In the genomic region with DNA sequence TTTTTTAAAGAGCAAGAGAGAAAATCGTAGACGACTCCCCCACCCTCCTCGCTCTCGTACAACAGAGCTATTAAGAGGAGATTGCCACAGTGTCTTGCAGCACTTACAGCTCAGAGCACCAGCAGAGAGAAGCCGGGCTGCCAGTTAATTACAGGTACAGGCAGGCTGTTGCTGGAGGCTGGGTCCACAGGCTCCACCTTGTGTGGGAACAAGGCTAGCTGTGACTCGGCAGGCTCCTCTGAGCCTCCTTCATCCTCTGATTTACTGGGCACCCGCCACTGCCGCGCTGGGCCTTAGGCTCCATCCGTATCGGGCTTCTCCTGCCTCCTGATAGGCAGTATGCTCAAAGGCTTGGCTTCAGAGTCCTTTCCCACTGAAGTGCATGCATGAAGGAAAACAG, we compare ENCODE assay signal across 15 mouse cellular contexts. TPM values are rescaled to one million over a fixed set of nuclear protein-coding genes. Genes with fewer than 3 reads are reported as not detected.
DNase-seq lines count a peak whose midpoint lies in the region; ATAC-seq and TF ChIP-seq lines count a peak whose summit lies in the region.
"Had no signal": no experiment of that assay in that cellular context is flagged by ENCODE, and none has a peak within 500 bp of the region (broad histone marks: within the 10 kb centered on the region; RNA-seq: fewer than 3 reads in every experiment).

No protein-coding gene starts in this region.

- H3K4me2 ChIP-seq in forebrain, embryonic 16.5 days (ENCODE audit: low read length): no peak overlapping the region
- no peak overlapping the region for H3K4me2 ChIP-seq in midbrain, embryonic 15.5 days

- no peak for ATAC-seq in forebrain, embryonic 16.5 days
- ATAC-seq in midbrain, embryonic 15.5 days (replicated peaks): peak; percentile 48; the same call in 1 of the 2 replicates
- ATAC-seq: liver, postnatal 0 days had no signal

- no peak overlapping the region for H3K9ac ChIP-seq in forebrain, embryonic 16.5 days (replicated peaks; ENCODE audit: low read depth, low read length)
- H3K9ac ChIP-seq in midbrain, embryonic 15.5 days: no peak overlapping the region
- H3K9ac ChIP-seq: kidney, embryonic 15.5 days; liver, postnatal 0 days had no signal

- TF ChIP-seq CTCF in gastrocnemius, adult 2 months (IDR thresholded peaks at IDR 0.05): no peak
- no peak for TF ChIP-seq CTCF in brain, embryonic 14.5 days (IDR thresholded peaks at IDR 0.05; ENCODE audit: borderline replicate concordance, extremely low read depth, insufficient read depth, insufficient read length)

- DNase-seq in gastrocnemius, adult 2 months: no peak
- no peak for DNase-seq in gastrocnemius, postnatal 4 days (ENCODE audit: low spot score in 2 of 2)
- peak; percentile 71 for DNase-seq in brain, embryonic 14.5 days (ENCODE audit: low read depth)
- DNase-seq in ovary, postnatal 36 days (ENCODE audit: low spot score): no peak
- DNase-seq in embryo, embryonic 10.5 days (ENCODE audit: low spot score): no peak
- DNase-seq in left cerebral cortex, postnatal 25 days (ENCODE audit: low spot score in 2 of 2): no peak
- DNase-seq: gastrocnemius, postnatal 36 days; heart, postnatal 14 days; liver, postnatal 0 days; thymus, adult 18-20 months had no signal

- 55% methylated on average over 11 of the region's 11 CpGs for WGBS in forebrain, embryonic 16.5 days
- 61% methylated on average over 11 of the region's 11 CpGs for whole genome bisulfite sequencing in midbrain, embryonic 15.5 days

- H3K9me3 ChIP-seq in forebrain, embryonic 16.5 days (ENCODE audit: control insufficient read depth, low read length): no peaks in the 10 kb centered on the region
- H3K9me3 ChIP-seq in midbrain, embryonic 15.5 days: no peaks in the 10 kb centered on the region
- H3K9me3 ChIP-seq: kidney, embryonic 15.5 days; megakaryocyte, embryonic 14.5 days had no signal

- H3K27ac ChIP-seq in gastrocnemius, adult 2 months: peak overlapping the region; percentile 24; the same call in 1 of the 2 replicates
- H3K27ac ChIP-seq in forebrain, embryonic 16.5 days (ENCODE audit: low read length): peak overlapping the region; percentile 63
- H3K27ac ChIP-seq in midbrain, embryonic 15.5 days: peak overlapping the region; percentile 70

- no peak for TF ChIP-seq POLR2A in brain, embryonic 14.5 days (IDR thresholded peaks at IDR 0.05; ENCODE audit: borderline replicate concordance, extremely low read depth, insufficient read depth, insufficient read length, poor library complexity, severe bottlenecking)

- H3K36me3 ChIP-seq in forebrain, embryonic 16.5 days (ENCODE audit: control insufficient read depth, insufficient read depth): no peaks in the 10 kb centered on the region
- no peaks in the 10 kb centered on the region for H3K36me3 ChIP-seq in midbrain, embryonic 15.5 days (replicated peaks)
- H3K36me3 ChIP-seq: kidney, embryonic 15.5 days had no signal

- H3K4me3 ChIP-seq in gastrocnemius, adult 2 months: no peak overlapping the region
- H3K4me3 ChIP-seq in forebrain, embryonic 16.5 days (replicated peaks; ENCODE audit: low read length): no peak overlapping the region
- H3K4me3 ChIP-seq in midbrain, embryonic 15.5 days: no peak overlapping the region
- H3K4me3 ChIP-seq: erythroblast, embryonic 14.5 days; kidney, embryonic 15.5 days; megakaryocyte, embryonic 14.5 days had no signal

- no peaks in the 10 kb centered on the region for H3K27me3 ChIP-seq in forebrain, embryonic 16.5 days (replicated peaks; ENCODE audit: control insufficient read depth, insufficient read depth, low read length)
- no peaks in the 10 kb centered on the region; the same call in 1 of the 2 replicates for H3K27me3 ChIP-seq in midbrain, embryonic 15.5 days (replicated peaks)
- H3K27me3 ChIP-seq: kidney, embryonic 15.5 days had no signal

- H3K4me1 ChIP-seq in forebrain, embryonic 16.5 days (replicated peaks; ENCODE audit: control insufficient read depth, insufficient read depth, low read length): peaks cover 46% of the 10 kb centered on the region
- H3K4me1 ChIP-seq in midbrain, embryonic 15.5 days: peaks cover 46% of the 10 kb centered on the region

- intact Hi-C loops in gastrocnemius, adult 2 months (cut with DNase I): loop anchor here (5.0 kb wide), 1 partner anchor 56 kb away; no protein-coding TSS in a partner anchor
- intact Hi-C loops in left cerebral cortex, postnatal 25 days (cut with DNase I): no loop called here

RNA-seq across cellular contexts. Expression of gene Abtb1, which starts 53.6 kb away (rescaled TPM):
- 10 to 100 TPM; 16.9 to 22.7 TPM for total RNA-seq in gastrocnemius, adult 2 months (2021)
- total RNA-seq in gastrocnemius, postnatal 4 days (2021): 10 to 100 TPM; 18.8 to 20.1 TPM
- polyA plus RNA-seq in brain, embryonic 14.5 days (2012; rRNA removed): 61.7 and 83.6 TPM in 2 replicates
- 44.7 and 47.0 TPM in 2 replicates for polyA plus RNA-seq in forebrain, embryonic 16.5 days (2015; fragmentation: Nextera tagmentation; extraction: Ambion mirVana)
- 40.4 and 42.5 TPM in 2 replicates for polyA plus RNA-seq in midbrain, embryonic 15.5 days (2015; fragmentation: Nextera tagmentation; extraction: Ambion mirVana)
- 10 to 100 TPM; 34.8 to 35.3 TPM for total RNA-seq in left cerebral cortex, postnatal 25 days (2021)
